ENCODE assay signal across 8 mouse cellular contexts in genomic region chr14:61046091-61046681, GRCm38 (mm10). TPM values are rescaled to one million over a fixed set of nuclear protein-coding genes. Genes with fewer than 3 reads are reported as not detected.
DNase-seq lines count a peak whose midpoint lies in the region; ATAC-seq lines count a peak whose summit lies in the region.

Gene Tnfrsf19, minus strand, starts transcription at chr14:61046490.

- peak within 1 kb of the TSS; percentile 37 for H3K9ac ChIP-seq in intestine, embryonic 14.5 days (ENCODE audit: low read length)
- peak within 1 kb of the TSS; percentile 66 for H3K9ac ChIP-seq in midbrain, embryonic 13.5 days (replicated peaks)

- H3K4me1 ChIP-seq in intestine, embryonic 14.5 days (replicated peaks; ENCODE audit: control insufficient read depth, insufficient read depth, low read length): peaks cover 18% of the 10 kb centered on the region
- peaks cover 47% of the 10 kb centered on the region for H3K4me1 ChIP-seq in limb, embryonic 10.5 days
- peaks cover 40% of the 10 kb centered on the region for H3K4me1 ChIP-seq in midbrain, embryonic 13.5 days (replicated peaks)

- no peaks in the 10 kb centered on the region for H3K36me3 ChIP-seq in intestine, embryonic 14.5 days (ENCODE audit: control insufficient read depth, insufficient read depth, low read length)
- H3K36me3 ChIP-seq in limb, embryonic 10.5 days: no peaks in the 10 kb centered on the region
- no peaks in the 10 kb centered on the region for H3K36me3 ChIP-seq in midbrain, embryonic 13.5 days

- WGBS in intestine, embryonic 14.5 days: 1% methylated on average over 38 of the region's 38 CpGs
- WGBS in limb, embryonic 10.5 days: under 1% methylated on average over 38 of the region's 38 CpGs
- WGBS in midbrain, embryonic 13.5 days: under 1% methylated on average over 38 of the region's 38 CpGs

- intact Hi-C loops in gastrocnemius, postnatal 36 days (cut with DNase I): no loop called here

- H3K4me2 ChIP-seq in intestine, embryonic 14.5 days (ENCODE audit: low read length): peak within 1 kb of the TSS; percentile 83
- peak within 1 kb of the TSS; percentile 73 for H3K4me2 ChIP-seq in midbrain, embryonic 13.5 days (replicated peaks)

- DNase-seq in adrenal gland, adult 2 months: peak; percentile 95
- peak; percentile 92 for DNase-seq in embryo, embryonic 10.5 days (ENCODE audit: low spot score)
- DNase-seq in gastrocnemius, postnatal 36 days: peak; percentile 32 to 62
- peak; percentile 90 for DNase-seq in intestine, embryonic 14.5 days (ENCODE audit: low spot score)
- peak; percentile 91 for DNase-seq in limb, embryonic 10.5 days (ENCODE audit: low spot score)
- DNase-seq in spleen, adult 18-20 months: peak; percentile 18 to 42

- H3K4me3 ChIP-seq in intestine, embryonic 14.5 days (ENCODE audit: low read depth, low read length): peak within 1 kb of the TSS; percentile 47
- H3K4me3 ChIP-seq in limb, embryonic 10.5 days: peak within 1 kb of the TSS; percentile 57
- H3K4me3 ChIP-seq in midbrain, embryonic 13.5 days (replicated peaks): peak within 1 kb of the TSS; percentile 45

- peaks cover 10% of the 10 kb centered on the region; the same call in 1 of the 2 replicates for H3K27me3 ChIP-seq in intestine, embryonic 14.5 days (replicated peaks; ENCODE audit: control insufficient read depth, insufficient read depth, low read length)
- H3K27me3 ChIP-seq in limb, embryonic 10.5 days (ENCODE audit: low read depth, poor library complexity, severe bottlenecking): peaks cover 19% of the 10 kb centered on the region; the same call in 1 of the 2 replicates
- H3K27me3 ChIP-seq in midbrain, embryonic 13.5 days: peaks cover 11% of the 10 kb centered on the region

- H3K9me3 ChIP-seq in intestine, embryonic 14.5 days (ENCODE audit: control insufficient read depth, low read length): no peaks in the 10 kb centered on the region
- no peaks in the 10 kb centered on the region for H3K9me3 ChIP-seq in limb, embryonic 10.5 days (replicated peaks)
- no peaks in the 10 kb centered on the region for H3K9me3 ChIP-seq in midbrain, embryonic 13.5 days

- peak within 1 kb of the TSS; percentile 22; the same call in 1 of the 2 replicates for H3K27ac ChIP-seq in intestine, embryonic 14.5 days (ENCODE audit: low read depth)
- H3K27ac ChIP-seq in limb, embryonic 10.5 days: peak within 1 kb of the TSS; percentile 90
- H3K27ac ChIP-seq in midbrain, embryonic 13.5 days: peak within 1 kb of the TSS; percentile 84

- peak; percentile 90 for ATAC-seq in intestine, embryonic 14.5 days (replicated peaks; ENCODE audit: low FRiP score, low TSS enrichment, low read depth)
- ATAC-seq in midbrain, embryonic 13.5 days: peak; percentile 98
- no peak for ATAC-seq in erythroid progenitor cell, adult 5-6 weeks (replicated peaks; ENCODE audit: low FRiP score, poor library complexity, severe bottlenecking)

RNA-seq across cellular contexts. Expression of gene Tnfrsf19, which starts in this region (rescaled TPM):
- 10 to 100 TPM; 47.1 to 49.7 TPM for total RNA-seq in adrenal gland, adult 2 months (2021)
- 97.1 and 167 TPM in 2 replicates for polyA plus RNA-seq in adrenal gland, adult 2 months (2012; rRNA removed)
- 1 to 10 TPM; 2.7 to 7.4 TPM for total RNA-seq in gastrocnemius, postnatal 36 days (2021)
- 27.0 and 29.7 TPM in 2 replicates for polyA plus RNA-seq in intestine, embryonic 14.5 days (2014; fragmentation: Nextera tagmentation; extraction: Ambion mirVana)
- polyA plus RNA-seq in limb, embryonic 10.5 days (2016; fragmentation: Nextera tagmentation; extraction: Ambion mirVana): 26.7 and 30.9 TPM in 2 replicates
- 42.9 and 45.4 TPM in 2 replicates for polyA plus RNA-seq in midbrain, embryonic 13.5 days (2015; fragmentation: Nextera tagmentation; extraction: Ambion mirVana)
- total RNA-seq in erythroid progenitor cell, adult 5-6 weeks (2015; ENCODE audit: low replicate concordance): 1.8 TPM in 1 of 2 replicates, not detected in the other
- total RNA-seq in erythroid progenitor cell, adult 5-6 weeks (2017; ENCODE audit: low replicate concordance): 1.8 and 3.2 TPM in 2 replicates

Comparison
In these comparisons a context has a peak if more than half of its experiments do, and no peak if none do; other contexts are left out.
1. RNA of gene Tnfrsf19 (total RNA-seq): 47.1 to 49.7 TPM in adrenal gland, adult 2 months; 2.7 to 7.4 TPM in gastrocnemius, postnatal 36 days and 1.8 to 3.2 TPM in erythroid progenitor cell, adult 5-6 weeks; every median in the first group is over 4 times any median in the second.
2. DNase-seq: peak in every context shown above with its lines; median percentile 95 in adrenal gland, adult 2 months; 92 in embryo, embryonic 10.5 days; 91 in limb, embryonic 10.5 days; 90 in intestine, embryonic 14.5 days; 47 in gastrocnemius, postnatal 36 days; 30 in spleen, adult 18-20 months.
3. H3K27ac ChIP-seq: peak in every context shown above with its lines; median percentile 90 in limb, embryonic 10.5 days; 84 in midbrain, embryonic 13.5 days; 22 in intestine, embryonic 14.5 days.
4. Peak in every context shown above with its lines, with median percentiles within 50 percentile points of each other: H3K4me3 ChIP-seq.